ENCODE assay signal across 30 mouse cellular contexts in the genomic region with DNA sequence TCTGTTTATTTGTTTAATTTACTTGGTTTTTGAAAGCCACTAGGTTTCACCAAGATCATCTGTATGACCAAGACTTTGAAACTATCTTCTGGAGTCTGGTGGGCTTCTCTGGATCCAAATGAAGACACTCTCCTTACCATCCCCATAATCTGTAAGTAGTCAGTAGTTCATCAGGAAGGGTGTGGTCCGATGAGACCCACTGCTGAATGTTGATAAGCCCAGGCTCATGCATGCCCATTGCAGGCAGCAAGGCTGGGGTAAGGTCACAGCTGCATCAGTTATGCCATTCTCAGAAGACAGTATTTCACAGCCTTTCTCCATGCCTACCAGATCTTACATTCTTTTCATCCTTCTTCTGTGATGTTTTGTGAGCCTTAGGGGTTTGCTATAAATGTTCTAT.
A peak's percentile ranks its signal among the peaks of the same experiment; 100 is the strongest.
DNase-seq lines count a peak whose midpoint lies in the region; ATAC-seq lines count a peak whose summit lies in the region.
"Had no signal": no experiment of that assay in that cellular context is flagged by ENCODE, and none has a peak within 500 bp of the region (broad histone marks: within the 10 kb centered on the region; RNA-seq: fewer than 3 reads in every experiment).

No protein-coding gene starts in this region.

- DNase-seq in c-Kit-negative CD71-positive TER-119-positive erythroid progenitor cells, embryonic 14.5 days (ENCODE audit: low read depth, low spot score) = peak; percentile 36
- DNase-seq in liver, embryonic 13.5 days = peak; percentile 56
- no peak for DNase-seq in thymus, postnatal 25 days
- DNase-seq in gastrocnemius, postnatal 36 days = no peak
- no peak for DNase-seq in ovary, postnatal 36 days (ENCODE audit: low spot score)
- DNase-seq: adrenal gland, postnatal 36 days; cerebellum, adult 11 months; cerebellum, adult 9-10 months; cerebellum, postnatal 36 days; embryo, embryonic 11 days; kidney, adult 9 months; kidney, postnatal 10 days; layer of hippocampus, postnatal 36 days; right cerebral cortex, postnatal 25 days; thymus, adult 2 months; thymus, postnatal 4 days had no signal

- WGBS in liver, embryonic 13.5 days (ENCODE audit: insufficient replicate concordance) = 14% methylated on average over 1 of the region's 1 CpGs
- WGBS in intestine, embryonic 16.5 days = 90% methylated on average over 1 of the region's 1 CpGs

- H3K36me3 ChIP-seq in liver, embryonic 13.5 days = no peaks in the 10 kb centered on the region
- no peaks in the 10 kb centered on the region for H3K36me3 ChIP-seq in intestine, embryonic 16.5 days (ENCODE audit: control insufficient read depth, insufficient read depth, low read length)
- H3K36me3 ChIP-seq: embryonic facial prominence, embryonic 12.5 days; heart, embryonic 10.5 days; heart, embryonic 15.5 days; limb, embryonic 10.5 days; limb, embryonic 15.5 days; lung, embryonic 15.5 days; midbrain, embryonic 12.5 days; neural tube, embryonic 13.5 days had no signal

- ATAC-seq in erythroblast, adult 5-6 weeks (replicated peaks; ENCODE audit: low FRiP score, poor library complexity, severe bottlenecking) = peak; percentile 97
- peak; percentile 100 for ATAC-seq in liver, embryonic 13.5 days (ENCODE audit: low read depth)
- ATAC-seq in megakaryocyte progenitor cell, adult 5-6 weeks (replicated peaks; ENCODE audit: poor library complexity) = peak; percentile 87
- ATAC-seq in intestine, embryonic 16.5 days = no peak
- ATAC-seq: forebrain, embryonic 16.5 days; hindbrain, embryonic 16.5 days had no signal

- H3K27me3 ChIP-seq in liver, embryonic 13.5 days = no peaks in the 10 kb centered on the region
- no peaks in the 10 kb centered on the region for H3K27me3 ChIP-seq in intestine, embryonic 16.5 days (replicated peaks; ENCODE audit: control insufficient read depth, insufficient read depth, low read length)
- H3K27me3 ChIP-seq: CH12.LX; embryonic facial prominence, embryonic 12.5 days; heart, embryonic 15.5 days; limb, embryonic 15.5 days; lung, embryonic 15.5 days; midbrain, embryonic 12.5 days; neural tube, embryonic 13.5 days had no signal

- H3K4me3 ChIP-seq in liver, embryonic 13.5 days (replicated peaks) = no peak overlapping the region
- H3K4me3 ChIP-seq in intestine, embryonic 16.5 days (ENCODE audit: low read length) = no peak overlapping the region
- H3K4me3 ChIP-seq: embryonic facial prominence, embryonic 12.5 days; heart, embryonic 10.5 days; heart, embryonic 15.5 days; limb, embryonic 10.5 days; limb, embryonic 15.5 days; lung, embryonic 15.5 days; midbrain, embryonic 12.5 days; neural tube, embryonic 13.5 days had no signal

- peak overlapping the region; percentile 30 for H3K4me2 ChIP-seq in liver, embryonic 13.5 days
- no peak overlapping the region for H3K4me2 ChIP-seq in intestine, embryonic 16.5 days (ENCODE audit: low read depth, low read length)
- H3K4me2 ChIP-seq: embryonic facial prominence, embryonic 12.5 days; heart, embryonic 15.5 days; limb, embryonic 15.5 days; lung, embryonic 15.5 days; midbrain, embryonic 12.5 days; neural tube, embryonic 13.5 days had no signal

- H3K4me1 ChIP-seq in liver, embryonic 13.5 days (replicated peaks) = peaks cover 17% of the 10 kb centered on the region
- no peaks in the 10 kb centered on the region for H3K4me1 ChIP-seq in intestine, embryonic 16.5 days (ENCODE audit: control insufficient read depth, insufficient read depth, low read length)
- H3K4me1 ChIP-seq: embryonic facial prominence, embryonic 12.5 days; heart, embryonic 10.5 days; heart, embryonic 15.5 days; limb, embryonic 10.5 days; limb, embryonic 15.5 days; lung, embryonic 15.5 days; midbrain, embryonic 12.5 days; neural tube, embryonic 13.5 days had no signal

- peak overlapping the region; percentile 50 for H3K27ac ChIP-seq in liver, embryonic 13.5 days
- no peak overlapping the region for H3K27ac ChIP-seq in intestine, embryonic 16.5 days (ENCODE audit: low read length)
- H3K27ac ChIP-seq: embryonic facial prominence, embryonic 12.5 days; heart, embryonic 10.5 days; heart, embryonic 15.5 days; limb, embryonic 10.5 days; limb, embryonic 15.5 days; lung, embryonic 15.5 days; midbrain, embryonic 12.5 days; neural tube, embryonic 13.5 days had no signal

- H3K9me3 ChIP-seq in liver, embryonic 13.5 days (replicated peaks) = no peaks in the 10 kb centered on the region
- H3K9me3 ChIP-seq in intestine, embryonic 16.5 days (ENCODE audit: control insufficient read depth, low read length) = no peaks in the 10 kb centered on the region
- H3K9me3 ChIP-seq: embryonic facial prominence, embryonic 12.5 days; heart, embryonic 10.5 days; heart, embryonic 15.5 days; limb, embryonic 10.5 days; limb, embryonic 15.5 days; lung, embryonic 15.5 days; midbrain, embryonic 12.5 days; neural tube, embryonic 13.5 days had no signal

- intact Hi-C loops in gastrocnemius, postnatal 36 days (cut with DNase I) = no loop called here

- no peak overlapping the region for H3K9ac ChIP-seq in liver, embryonic 13.5 days
- no peak overlapping the region for H3K9ac ChIP-seq in intestine, embryonic 16.5 days (ENCODE audit: low read depth, low read length)
- H3K9ac ChIP-seq: embryonic facial prominence, embryonic 12.5 days; heart, embryonic 15.5 days; limb, embryonic 15.5 days; lung, embryonic 15.5 days; midbrain, embryonic 12.5 days; neural tube, embryonic 13.5 days had no signal

Comparison
In these comparisons a context has a peak if more than half of its experiments do, and no peak if none do; other contexts are left out.
1. DNase-seq: peak in c-Kit-negative CD71-positive TER-119-positive erythroid progenitor cells, embryonic 14.5 days (single experiment) and liver, embryonic 13.5 days (single experiment); none in thymus, postnatal 25 days (single experiment), gastrocnemius, postnatal 36 days (0 of 2) and ovary, postnatal 36 days (single experiment).